Mouse (Mus musculus): ENCODE results near the gene Rxfp2.

Gene Rxfp2

GRCm38 (mm10) chr5:150018656-150019055, at the start of gene Rxfp2:
Gene Rxfp2 (plus strand): TSS chr5:150018675.
- no peak for DNase-seq (ENCODE audit: low read depth, low spot score)

GRCm38 (mm10) chr5:149970261-149970660, 48.2 kb upstream of the Rxfp2 start:
- no peak for DNase-seq (ENCODE audit: low read depth, low spot score)

GRCm38 (mm10) chr5:149977027-149977426, 41.4 kb upstream of the Rxfp2 start:
- DNase-seq (ENCODE audit: low read depth, low spot score): no peak

GRCm38 (mm10) chr5:149983621-149984020, 34.9 kb upstream of the Rxfp2 start:
- peak; percentile 42 for DNase-seq (ENCODE audit: low read depth, low spot score)

DNA sequence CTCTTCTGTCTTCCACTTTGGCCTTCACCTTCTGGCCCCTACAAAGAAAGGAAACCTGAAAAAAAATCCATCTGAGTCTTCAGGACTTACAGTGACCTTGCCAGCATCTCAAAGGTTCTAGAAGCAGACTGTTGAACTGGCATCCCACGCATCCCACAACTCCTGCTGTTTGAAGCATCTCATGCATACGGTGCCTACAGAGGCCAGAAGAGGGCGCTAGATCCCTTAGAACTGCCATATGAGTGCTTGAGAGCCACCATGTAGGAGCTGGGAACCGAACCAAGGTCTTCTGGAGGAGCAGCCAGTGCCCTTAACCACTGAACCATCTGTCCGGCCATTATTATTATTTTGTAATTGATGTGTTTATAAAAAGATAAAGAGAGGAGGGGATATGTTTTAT, 23.9 kb upstream of the Rxfp2 start:
- DNase-seq (ENCODE audit: low read depth, low spot score): no peak

DNA sequence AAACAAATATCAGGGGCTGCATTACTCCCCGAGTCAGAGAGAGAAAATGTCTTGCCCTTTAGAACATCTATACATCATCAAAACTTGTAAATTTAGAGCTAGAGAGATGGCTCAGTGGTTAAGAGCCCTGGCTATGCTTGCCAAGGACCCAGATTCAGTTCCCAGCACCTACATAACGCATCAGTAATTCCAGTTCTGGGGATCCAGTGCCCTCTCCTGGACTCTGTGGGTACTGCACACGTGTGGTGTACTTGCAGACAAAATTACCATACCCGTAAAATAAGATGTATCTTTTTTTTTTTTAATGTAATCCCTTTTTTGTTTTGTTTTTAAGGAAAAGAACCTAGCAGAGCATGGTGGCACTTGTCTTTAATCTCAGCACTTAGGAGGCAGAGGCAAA, 21.9 kb upstream of the Rxfp2 start:
- no peak for DNase-seq (ENCODE audit: low read depth, low spot score)

GRCm38 (mm10) chr5:149997321-149998034, 21.0 kb upstream of the Rxfp2 start:
- DNase-seq (ENCODE audit: low read depth, low spot score): peak; percentile 71

DNA sequence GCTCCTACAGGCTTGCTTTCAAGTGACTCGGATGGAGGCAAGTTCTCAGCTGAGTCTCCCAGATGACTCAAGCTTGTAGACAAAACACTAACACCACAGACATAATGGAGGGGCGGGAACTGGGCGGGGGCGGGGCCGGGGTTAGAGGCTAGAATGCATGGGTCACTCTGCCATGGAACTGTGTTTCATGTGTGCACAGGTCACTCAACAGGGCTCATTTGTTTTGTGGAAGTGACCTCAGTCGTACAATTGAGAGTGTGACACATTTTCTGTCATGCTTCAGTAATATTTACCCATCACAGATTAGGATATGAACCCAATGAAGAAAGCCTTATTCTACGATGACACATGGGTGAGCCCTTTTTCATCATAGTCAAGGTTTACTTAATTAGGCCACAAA, 20.2 kb upstream of the Rxfp2 start:
- no peak for DNase-seq (ENCODE audit: low read depth, low spot score)

DNA sequence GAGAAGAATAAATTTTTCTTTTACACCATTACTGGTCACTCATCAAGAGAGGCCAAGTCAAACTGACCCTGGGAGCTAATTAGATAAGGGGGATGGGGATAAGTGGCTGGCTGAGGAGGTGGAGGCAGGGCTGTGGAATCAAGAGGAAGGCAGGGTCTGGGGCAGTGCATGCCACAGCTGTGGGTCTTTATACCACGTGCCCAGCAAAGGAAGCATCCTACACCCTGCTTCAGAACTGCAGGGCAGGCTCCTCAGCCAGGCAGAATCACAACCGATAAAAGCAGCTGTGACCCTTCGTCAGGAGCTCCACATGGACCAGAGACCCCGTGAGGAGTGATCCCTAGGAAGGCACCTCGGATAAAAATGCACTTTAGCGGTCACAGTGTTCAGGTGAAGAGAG, 13.1 kb upstream of the Rxfp2 start:
- no peak for DNase-seq (ENCODE audit: low read depth, low spot score)

- no peak for DNase-seq (ENCODE audit: low read depth, low spot score)
Measured at GRCm38 (mm10) chr5:150016861-150017260, 1.6 kb upstream of the Rxfp2 start.

DNA sequence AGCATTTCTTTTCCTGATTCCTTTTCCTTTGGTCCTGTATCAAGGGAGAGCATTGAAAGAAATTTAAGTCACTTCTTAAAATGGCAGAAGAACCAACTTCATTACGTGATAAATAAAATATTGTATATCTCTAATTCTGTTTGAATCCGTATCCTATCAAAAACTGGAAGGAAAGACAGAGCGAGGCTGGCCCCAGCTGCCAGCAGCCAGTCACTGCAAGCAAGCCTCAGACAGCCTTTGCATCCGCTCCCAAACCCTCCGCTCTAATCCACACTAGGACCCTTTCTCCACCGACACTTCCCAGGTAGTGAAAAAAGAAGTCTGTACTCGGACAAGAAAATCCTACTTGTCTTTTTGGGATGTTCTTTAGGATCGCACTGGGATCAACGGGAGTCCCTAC, 803 bp upstream of the Rxfp2 start:
- peak; percentile 16 for DNase-seq (ENCODE audit: low read depth, low spot score)

- DNase-seq (ENCODE audit: low read depth, low spot score): peak; percentile 89
Measured at GRCm38 (mm10) chr5:150020851-150021250, 2.4 kb downstream of the Rxfp2 start.

GRCm38 (mm10) chr5:150021805-150022204, 3.3 kb downstream of the Rxfp2 start:
- no peak for DNase-seq (ENCODE audit: low read depth, low spot score)

DNA sequence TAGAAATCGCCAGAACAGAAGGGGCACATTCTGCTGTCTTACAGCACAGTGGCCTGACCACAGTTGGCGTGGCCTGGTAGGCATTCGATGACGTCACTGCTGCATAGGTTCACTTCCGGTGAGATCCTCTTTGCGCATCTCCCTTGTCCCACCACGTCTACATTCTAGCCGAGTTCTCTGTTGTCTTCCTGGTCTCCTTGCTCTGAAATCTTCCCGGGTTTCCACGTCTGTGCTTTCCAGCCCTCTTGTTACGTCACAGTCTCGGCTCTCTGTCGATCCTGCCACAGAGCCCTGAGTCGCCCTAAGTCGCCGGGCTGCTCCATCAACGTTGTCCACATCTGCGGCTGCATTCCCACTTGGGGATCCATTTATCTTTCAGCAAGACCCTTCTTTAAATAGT, 4.1 kb downstream of the Rxfp2 start:
- DNase-seq (ENCODE audit: low read depth, low spot score): no peak

DNA sequence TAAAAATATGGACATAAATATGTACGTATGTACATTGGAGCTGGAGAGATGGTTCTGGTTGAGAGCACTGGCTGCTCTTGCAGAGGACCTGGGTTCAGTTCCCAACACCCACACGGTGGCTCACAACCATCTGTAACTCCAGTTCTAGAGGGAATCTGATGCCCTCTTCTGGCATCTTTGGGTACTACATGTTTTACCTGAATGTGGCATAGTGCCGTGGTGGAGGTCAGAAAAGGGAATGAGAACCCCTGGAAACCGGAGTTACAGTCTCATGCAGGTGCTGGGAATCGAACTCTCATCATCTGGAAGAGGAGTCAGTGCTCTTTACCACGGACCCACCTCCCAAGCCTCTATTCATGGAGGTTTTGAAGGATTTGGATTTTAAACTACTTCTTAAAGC, 5.0 kb downstream of the Rxfp2 start:
- DNase-seq (ENCODE audit: low read depth, low spot score): no peak

DNA sequence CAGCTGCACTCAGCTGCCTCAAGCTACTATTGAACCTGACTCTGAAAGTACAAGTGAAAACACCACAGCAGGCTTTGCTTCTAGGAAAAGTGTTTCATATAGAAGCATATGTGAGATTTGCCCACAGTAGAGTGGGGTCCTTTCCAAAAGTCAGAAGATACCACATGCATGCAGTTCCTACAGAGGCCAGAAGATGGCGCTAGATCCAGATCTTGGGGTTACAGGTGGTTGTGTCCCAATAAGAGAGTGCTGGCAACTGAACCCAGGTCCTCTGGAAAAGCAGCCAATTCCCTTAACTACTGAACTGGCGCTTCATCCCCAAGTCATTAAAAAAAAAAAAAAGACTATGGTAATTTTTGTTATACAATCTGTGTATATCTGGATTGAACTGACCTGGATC, 5.7 kb downstream of the Rxfp2 start:
- DNase-seq (ENCODE audit: low read depth, low spot score): no peak

GRCm38 (mm10) chr5:150024901-150025300, 6.4 kb downstream of the Rxfp2 start:
- no peak for DNase-seq (ENCODE audit: low read depth, low spot score)

GRCm38 (mm10) chr5:150025326-150025725, 6.9 kb downstream of the Rxfp2 start:
- DNase-seq (ENCODE audit: low read depth, low spot score): peak; percentile 13

DNA sequence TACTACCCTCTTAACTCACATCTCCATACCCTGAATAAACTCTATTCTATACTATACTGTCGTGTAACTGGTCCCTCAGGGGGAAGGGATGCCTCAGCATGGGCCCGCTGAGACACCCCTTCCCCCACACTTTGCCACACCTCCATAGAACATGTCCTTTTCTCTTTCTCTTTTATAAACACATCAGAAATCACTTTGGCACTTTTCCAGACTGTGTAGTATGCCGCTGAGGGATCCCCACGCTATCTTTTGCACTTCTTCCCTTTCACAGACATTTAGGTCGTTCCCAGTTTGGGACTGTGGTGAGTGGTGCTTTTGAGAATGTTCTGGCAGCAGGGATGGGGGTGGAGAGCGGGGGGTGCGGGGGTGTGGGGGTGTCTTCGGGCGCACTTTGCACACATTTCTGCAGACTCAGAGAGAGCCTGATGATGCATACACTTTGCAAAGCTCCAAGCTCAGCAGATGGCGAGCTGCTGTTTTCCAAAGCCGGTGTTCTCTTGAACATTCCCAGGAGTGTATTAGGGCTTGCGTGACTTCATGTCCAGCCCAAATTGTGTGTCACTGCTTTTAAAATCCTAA, 8.1 kb downstream of the Rxfp2 start:
- peak; percentile 86 for DNase-seq (ENCODE audit: low read depth, low spot score)

GRCm38 (mm10) chr5:150031201-150031600, 12.7 kb downstream of the Rxfp2 start:
- DNase-seq (ENCODE audit: low read depth, low spot score): no peak

- DNase-seq (ENCODE audit: low read depth, low spot score): no peak
Measured at GRCm38 (mm10) chr5:150031634-150032033, 13.2 kb downstream of the Rxfp2 start.

- DNase-seq (ENCODE audit: low read depth, low spot score): peak; percentile 70
Measured at GRCm38 (mm10) chr5:150032075-150032492, 13.6 kb downstream of the Rxfp2 start.

GRCm38 (mm10) chr5:150036286-150036685, 17.8 kb downstream of the Rxfp2 start:
- DNase-seq (ENCODE audit: low read depth, low spot score): no peak

- DNase-seq (ENCODE audit: low read depth, low spot score): no peak
Measured at GRCm38 (mm10) chr5:150036918-150037317, 18.4 kb downstream of the Rxfp2 start.
